Mouse (Mus musculus): ENCODE measurements around the gene Tgoln1. TPM values are rescaled to one million over a fixed set of nuclear protein-coding genes. Genes with fewer than 3 reads are reported as not detected.
A peak's percentile ranks its signal among the peaks of the same experiment; 100 is the strongest.

The Tgoln1 gene
- polyA plus RNA-seq (2017; shearing (Covaris generic)), result 100 to 1,000 TPM; 103 to 111 (median 108) TPM

GRCm38 (mm10) chr6:72616643-72617288 lies at the start of gene Tgoln1:
Tgoln1 (minus strand) TSS chr6:72617000.
- ATAC-seq, result peak; percentile 92

- ATAC-seq, result no peak
Observed at GRCm38 (mm10) chr6:72664290-72664689, 47.5 kb upstream of the Tgoln1 start.

- ATAC-seq, result no peak
Observed at GRCm38 (mm10) chr6:72663000-72663399, 46.2 kb upstream of the Tgoln1 start.

- ATAC-seq, result no peak
Observed at GRCm38 (mm10) chr6:72660391-72660720, 43.6 kb upstream of the Tgoln1 start.

GRCm38 (mm10) chr6:72659717-72660390 lies 43.1 kb upstream of the Tgoln1 start:
- ATAC-seq, result peak; percentile 17

- ATAC-seq, result no peak
Observed at GRCm38 (mm10) chr6:72658006-72658405, 41.2 kb upstream of the Tgoln1 start.

- ATAC-seq, result no peak
Observed at GRCm38 (mm10) chr6:72656053-72656442, 39.2 kb upstream of the Tgoln1 start.

GRCm38 (mm10) chr6:72655309-72656052 lies 38.7 kb upstream of the Tgoln1 start:
- ATAC-seq, result no peak

GRCm38 (mm10) chr6:72654355-72654754 lies 37.6 kb upstream of the Tgoln1 start:
- ATAC-seq, result no peak

- no peak for ATAC-seq
Observed at GRCm38 (mm10) chr6:72653419-72653818, 36.6 kb upstream of the Tgoln1 start.

GRCm38 (mm10) chr6:72650338-72650851 lies 33.6 kb upstream of the Tgoln1 start:
- ATAC-seq, result no peak

- ATAC-seq, result no peak
Observed at GRCm38 (mm10) chr6:72648002-72648595, 31.3 kb upstream of the Tgoln1 start.

GRCm38 (mm10) chr6:72647383-72647820 lies 30.6 kb upstream of the Tgoln1 start:
- no peak for ATAC-seq

GRCm38 (mm10) chr6:72645364-72645763 lies 28.6 kb upstream of the Tgoln1 start:
- no peak for ATAC-seq

GRCm38 (mm10) chr6:72644576-72644975 lies 27.8 kb upstream of the Tgoln1 start:
- no peak for ATAC-seq

GRCm38 (mm10) chr6:72641218-72641954 lies 24.6 kb upstream of the Tgoln1 start:
- no peak for ATAC-seq

- ATAC-seq, result no peak
Observed at GRCm38 (mm10) chr6:72636940-72637339, 20.1 kb upstream of the Tgoln1 start.

GRCm38 (mm10) chr6:72635760-72636431 lies 19.1 kb upstream of the Tgoln1 start:
- peak; percentile 70 for ATAC-seq

- ATAC-seq, result no peak
Observed at GRCm38 (mm10) chr6:72634311-72634710, 17.5 kb upstream of the Tgoln1 start.

- no peak for ATAC-seq
Observed at GRCm38 (mm10) chr6:72631700-72632099, 14.9 kb upstream of the Tgoln1 start.

- no peak for ATAC-seq
Observed at GRCm38 (mm10) chr6:72630961-72631360, 14.2 kb upstream of the Tgoln1 start.

- ATAC-seq, result no peak
Observed at GRCm38 (mm10) chr6:72630370-72630769, 13.6 kb upstream of the Tgoln1 start.

Measured in inflammation-experienced regulatory T-cells, adult 6 months (primary cell).